Mouse (Mus musculus) stomach, postnatal 0 days (tissue): ENCODE data around the gene Pard6b.

Source experiments
- CTCF ChIP-seq: IDR thresholded peaks from 2 replicates; pipeline ENCODE4 v1.5.1; 2016; ENCODE audit warnings: antibody characterized with exemption, low read depth, mild to moderate bottlenecking, moderate library complexity
- EP300 ChIP-seq: optimal IDR thresholded peaks from 2 replicates; pipeline ENCODE3; 2016; ENCODE audit warnings: antibody characterized with exemption

- TF ChIP-seq CTCF = peak; percentile 56
- no peak for TF ChIP-seq EP300
Measured at GRCm38 (mm10) chr2:168083593-168083992, 2.8 kb downstream of the Pard6b start.
